Mouse (Mus musculus): ENCODE data around the gene Gm11985.
A peak's percentile ranks its signal among the peaks of the same experiment; 100 is the strongest.

Gene Gm11985

GRCm38 (mm10) chr11:7156427-7156826 is 31.9 kb downstream of the Gm11985 start:
- no peak for DNase-seq (ENCODE audit: low read depth, low spot score)

- DNase-seq (ENCODE audit: low read depth, low spot score) = no peak
Observed at GRCm38 (mm10) chr11:7153081-7153480, 35.3 kb downstream of the Gm11985 start.

GRCm38 (mm10) chr11:7152371-7152770 is 36.0 kb downstream of the Gm11985 start:
- no peak for DNase-seq (ENCODE audit: low read depth, low spot score)

GRCm38 (mm10) chr11:7150511-7150910 is 37.9 kb downstream of the Gm11985 start:
- no peak for DNase-seq (ENCODE audit: low read depth, low spot score)

- DNase-seq (ENCODE audit: low read depth, low spot score) = no peak
Observed at GRCm38 (mm10) chr11:7149471-7149870, 38.9 kb downstream of the Gm11985 start.

GRCm38 (mm10) chr11:7147945-7148344 is 40.4 kb downstream of the Gm11985 start:
- no peak for DNase-seq (ENCODE audit: low read depth, low spot score)

- DNase-seq (ENCODE audit: low read depth, low spot score) = no peak
Observed at GRCm38 (mm10) chr11:7147536-7147935, 40.8 kb downstream of the Gm11985 start.

- DNase-seq (ENCODE audit: low read depth, low spot score) = peak; percentile 83
Observed at GRCm38 (mm10) chr11:7145221-7145620, 43.1 kb downstream of the Gm11985 start.

- DNase-seq (ENCODE audit: low read depth, low spot score) = no peak
Observed at GRCm38 (mm10) chr11:7144369-7144768, 44.0 kb downstream of the Gm11985 start.

GRCm38 (mm10) chr11:7142725-7143124 is 45.6 kb downstream of the Gm11985 start:
- DNase-seq (ENCODE audit: low read depth, low spot score) = no peak

GRCm38 (mm10) chr11:7140449-7140848 is 47.9 kb downstream of the Gm11985 start:
- DNase-seq (ENCODE audit: low read depth, low spot score) = peak; percentile 20

GRCm38 (mm10) chr11:7138370-7138769 is 50.0 kb downstream of the Gm11985 start:
- no peak for DNase-seq (ENCODE audit: low read depth, low spot score)

- DNase-seq (ENCODE audit: low read depth, low spot score) = no peak
Observed at GRCm38 (mm10) chr11:7136246-7136855, 52.0 kb downstream of the Gm11985 start.

GRCm38 (mm10) chr11:7135763-7136162 is 52.6 kb downstream of the Gm11985 start:
- DNase-seq (ENCODE audit: low read depth, low spot score) = no peak

GRCm38 (mm10) chr11:7135301-7135700 is 53.1 kb downstream of the Gm11985 start:
- DNase-seq (ENCODE audit: low read depth, low spot score) = no peak

GRCm38 (mm10) chr11:7134319-7134718 is 54.0 kb downstream of the Gm11985 start:
- DNase-seq (ENCODE audit: low read depth, low spot score) = no peak

- no peak for DNase-seq (ENCODE audit: low read depth, low spot score)
Observed at GRCm38 (mm10) chr11:7133736-7134135, 54.6 kb downstream of the Gm11985 start.

Measured in CD4-positive helper T cell, adult 2 months (primary cell).